Mouse (Mus musculus) neural tube, embryonic 14.5 days (tissue): Measurements from ENCODE around the gene Ndufaf3. TPM values are rescaled to one million over a fixed set of nuclear protein-coding genes. Genes with fewer than 3 reads are reported as not detected.

ENCODE experiments used
- ATAC-seq: fragments of 200-750 bp; cut with Nextera tagmentation; 2 replicates; pipeline ENCODE4 v1.8.0; 2017; ENCODE audit warnings: low read depth, mild to moderate bottlenecking, moderate TSS enrichment, moderate library complexity
- H3K27ac ChIP-seq: fragments of 300-500 bp; sonication (generic); 2 replicates; pipeline ENCODE4 v1.5.1; 2014; ENCODE audit warnings: low read depth, mild to moderate bottlenecking, control low read depth, low read length, moderate library complexity, mixed read lengths
- H3K27me3 ChIP-seq: fragments of 300-500 bp; sonication (generic); 2 replicates; pipeline ENCODE4 v1.6.1; 2014; ENCODE audit warnings: low read length; ENCODE audit not compliant: control insufficient read depth, insufficient read depth
- H3K36me3 ChIP-seq: fragments of 300-500 bp; sonication (generic); 2 replicates; pipeline ENCODE4 v1.6.1; 2014; ENCODE audit warnings: low read length, mixed read lengths; ENCODE audit not compliant: control insufficient read depth, insufficient read depth
- H3K4me1 ChIP-seq: fragments of 300-500 bp; sonication (generic); 2 replicates; pipeline ENCODE4 v1.6.1; 2014; ENCODE audit warnings: low read length; ENCODE audit not compliant: control insufficient read depth, insufficient read depth
- H3K4me2 ChIP-seq: fragments of 300-500 bp; sonication (generic); 2 replicates; pipeline ENCODE4 v1.6.1; 2014; ENCODE audit warnings: mild to moderate bottlenecking, low read depth, low read length, control low read depth
- H3K4me3 ChIP-seq: fragments of 300-500 bp; sonication (generic); 2 replicates; pipeline ENCODE4 v1.5.1; 2014; ENCODE audit warnings: low read depth, low read length, control low read depth, mixed read lengths
- H3K9ac ChIP-seq: fragments of 300-500 bp; sonication (generic); replicated peaks from 2 replicates; pipeline ENCODE4 v1.6.1; 2014; ENCODE audit warnings: low read depth, mild to moderate bottlenecking, control low read depth, low read length, mixed read lengths
- H3K9me3 ChIP-seq: fragments of 300-500 bp; sonication (generic); 2 replicates; pipeline ENCODE4 v1.6.1; 2016; ENCODE audit warnings: low read length; ENCODE audit not compliant: control insufficient read depth
- WGBS: fragments of 180-500 bp; shearing (Covaris S2); extraction: QIAGEN DNeasy Blood & Tissue Kit; methylation state at CpG from one replicate; pipeline ENCODE4 v1.1.7; 2014; 5-methylcytosine and 5-hydroxymethylcytosine counted together
- polyA plus RNA-seq: library from polyadenylated mRNA; unstranded; fragments of >200 nt; fragmentation: Nextera tagmentation; extraction: Ambion mirVana; gene quantifications from 2 replicates; pipeline ENCODE4 v1.2.1, GENCODE M21; 2014

The Ndufaf3 gene
- polyA plus RNA-seq, 1 experiment from 2014 or later = 96.8 TPM

DNA sequence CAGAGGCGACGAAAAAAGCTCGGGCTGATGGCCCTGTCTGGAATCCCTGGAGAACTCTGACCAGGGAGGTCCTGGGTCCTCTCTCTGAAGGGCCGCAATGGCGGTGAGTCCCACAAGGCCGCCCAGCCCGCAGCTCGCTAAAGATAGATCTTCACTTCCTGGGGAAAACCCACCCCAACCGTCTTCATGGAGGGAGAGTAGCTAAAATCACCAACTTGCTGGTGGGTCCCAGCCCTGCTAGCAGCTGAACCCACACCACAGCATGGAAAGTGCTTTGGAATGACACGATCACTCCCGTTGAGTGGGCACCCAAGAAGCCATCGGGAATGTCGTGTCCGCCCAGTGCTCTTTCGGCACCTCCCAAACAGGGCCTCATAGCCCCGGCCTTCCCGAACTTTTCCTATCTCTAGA is 1.3 kb upstream of the Ndufaf3 start:
- Histone ChIP-seq H3K4me3 (no peak overlapping the region; the same call in 1 of the 2 replicates), H3K27me3 (no peaks in the 10 kb centered on the region), H3K4me2 (peak overlapping the region; percentile 80), H3K27ac (no peak overlapping the region), H3K36me3 (peaks cover 41% of the 10 kb centered on the region), H3K9ac (no peak overlapping the region), H3K4me1 (peaks cover 26% of the 10 kb centered on the region), H3K9me3 (no peaks in the 10 kb centered on the region)
- ATAC-seq = no peak
- WGBS = 85% methylated on average over 17 of the region's 17 CpGs

DNA sequence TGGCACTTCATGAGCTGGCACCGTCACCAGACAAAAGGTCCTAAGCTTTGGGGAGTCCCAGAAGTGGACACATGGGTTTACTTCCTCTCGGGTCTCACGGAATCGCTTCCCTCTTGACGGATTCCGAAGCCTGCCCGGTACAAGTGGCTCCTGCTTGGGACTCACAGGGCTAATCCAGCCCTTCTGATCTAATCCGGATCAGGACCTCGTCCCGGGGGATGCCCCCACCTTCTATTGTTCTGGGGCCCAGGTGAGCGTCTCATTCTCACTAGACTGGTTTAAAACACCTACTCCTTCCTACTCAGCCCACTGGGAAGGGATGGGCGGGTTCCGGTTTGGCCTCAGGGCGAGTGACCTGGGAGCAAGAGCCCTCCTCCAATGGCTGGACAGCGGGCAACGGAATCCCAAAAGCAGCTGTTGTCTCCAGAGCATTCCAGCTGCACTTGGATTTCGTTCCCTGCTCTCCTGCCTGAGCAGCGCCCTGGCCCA is 741 bp upstream of the Ndufaf3 start:
- no peak for ATAC-seq
- WGBS = 14% methylated on average over 18 of the region's 18 CpGs
- H3K4me2 ChIP-seq = peak overlapping the region; percentile 80
- peaks cover 37% of the 10 kb centered on the region for H3K36me3 ChIP-seq
- H3K4me3 ChIP-seq = peak overlapping the region; percentile 73
- no peaks in the 10 kb centered on the region for H3K9me3 ChIP-seq
- peak overlapping the region; percentile 93 for H3K27ac ChIP-seq
- peaks cover 26% of the 10 kb centered on the region for H3K4me1 ChIP-seq
- peak overlapping the region; percentile 64 for H3K9ac ChIP-seq
- H3K27me3 ChIP-seq = no peaks in the 10 kb centered on the region

DNA sequence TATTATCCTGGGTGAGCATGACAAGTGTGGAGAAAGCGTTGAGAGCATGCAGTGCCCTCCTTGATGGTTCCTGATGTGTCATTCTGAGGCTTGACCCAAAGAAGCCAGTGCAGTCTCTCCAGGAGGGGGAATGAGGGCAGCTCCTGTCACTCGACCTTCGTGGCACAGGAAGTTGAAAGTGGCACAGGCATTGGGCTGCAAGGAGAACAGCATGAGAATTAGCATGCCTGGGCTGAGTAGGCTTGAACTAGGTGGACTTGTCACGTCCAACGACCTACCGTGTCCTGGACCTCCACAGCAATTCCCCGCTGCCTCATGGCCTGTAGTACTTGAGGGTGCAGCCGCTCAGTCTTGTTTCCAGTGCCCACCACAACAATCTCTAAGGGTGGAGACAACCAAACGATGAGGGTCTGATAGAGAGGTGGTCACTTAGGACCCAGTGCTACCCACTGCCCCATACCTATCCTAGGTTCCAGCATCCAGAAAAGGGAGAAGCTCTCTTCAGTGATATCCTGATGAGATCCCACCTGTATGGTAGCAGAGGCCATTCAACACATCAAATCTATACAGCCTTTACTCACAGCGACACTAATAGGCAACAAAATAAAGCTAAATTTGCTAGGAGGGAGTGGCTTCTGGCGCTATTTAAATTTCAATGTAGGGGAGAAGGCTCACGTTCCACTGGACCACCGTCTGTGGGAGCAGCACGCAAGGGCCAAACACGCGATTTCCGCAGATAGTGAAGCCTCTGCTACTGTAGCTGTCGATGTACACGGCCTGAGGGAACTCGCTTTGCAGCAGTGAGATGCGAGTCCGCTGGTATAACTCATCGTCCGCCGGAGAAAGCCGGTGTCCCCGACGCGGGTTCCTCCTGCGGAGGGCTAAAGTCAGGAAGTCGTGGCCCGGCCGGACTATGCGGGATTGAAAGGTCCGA is 1.1 kb downstream of the Ndufaf3 start:
- no peak for ATAC-seq
- peak overlapping the region; percentile 80 for H3K4me2 ChIP-seq

DNA sequence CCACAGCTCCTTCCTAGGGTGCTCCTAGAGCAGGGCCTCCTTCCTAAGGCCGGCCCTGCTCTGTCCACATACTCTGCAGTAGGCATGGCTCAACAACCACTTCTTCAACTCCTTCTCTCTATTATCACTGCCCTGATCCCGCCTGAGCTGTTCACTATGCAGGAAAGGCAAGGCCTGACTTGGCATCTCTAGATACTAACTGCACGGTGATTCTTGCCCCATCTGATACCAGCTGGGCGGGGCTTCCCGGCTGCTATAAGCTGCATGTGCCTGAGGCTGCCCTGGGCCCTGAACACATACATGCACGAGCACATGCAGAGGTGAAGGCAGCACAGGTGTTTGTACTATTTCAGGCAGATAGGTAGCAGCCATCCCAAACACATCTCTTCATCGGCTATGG is 3.1 kb downstream of the Ndufaf3 start:
- H3K4me2 ChIP-seq = no peak overlapping the region

More for the DNA sequence above, 1.1 kb downstream of the Ndufaf3 start:
- Histone ChIP-seq H3K27me3 (no peaks in the 10 kb centered on the region), H3K27ac (peak overlapping the region; percentile 93), H3K9ac (peak overlapping the region; percentile 65), H3K4me3 (peak overlapping the region; percentile 73), H3K9me3 (no peaks in the 10 kb centered on the region), H3K4me1 (peaks cover 26% of the 10 kb centered on the region), H3K36me3 (peaks cover 24% of the 10 kb centered on the region)
- 10% methylated on average over 35 of the region's 35 CpGs for WGBS

DNA sequence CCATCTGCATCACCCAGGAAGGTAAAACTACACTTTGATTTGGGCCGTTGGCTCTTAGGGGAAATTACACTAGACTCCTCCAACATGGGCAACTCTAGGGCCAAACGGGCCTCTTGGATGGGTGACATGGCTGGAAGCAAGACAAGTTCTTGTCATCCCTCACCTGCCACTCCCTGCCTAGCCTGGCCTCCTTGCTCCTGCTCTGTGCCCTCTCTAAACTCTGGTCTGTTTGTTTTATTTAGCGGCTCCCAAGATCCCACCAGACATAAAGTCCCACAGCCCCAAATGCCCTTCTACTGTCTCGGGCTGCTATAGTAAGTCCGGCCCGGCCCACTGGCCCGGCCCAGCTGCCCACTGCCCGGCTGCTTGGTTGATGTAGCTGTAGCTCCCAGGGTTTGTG is 3.6 kb downstream of the Ndufaf3 start:
- ATAC-seq = no peak
- no peak overlapping the region for H3K4me2 ChIP-seq
- peaks cover 29% of the 10 kb centered on the region for H3K36me3 ChIP-seq
- 95% methylated on average over 8 of the region's 8 CpGs for WGBS
- no peak overlapping the region for H3K27ac ChIP-seq
- H3K4me1 ChIP-seq = peaks cover 18% of the 10 kb centered on the region
- no peak overlapping the region for H3K9ac ChIP-seq
- no peaks in the 10 kb centered on the region for H3K9me3 ChIP-seq
- no peaks in the 10 kb centered on the region for H3K27me3 ChIP-seq
- H3K4me3 ChIP-seq = no peak overlapping the region

More for the DNA sequence above, 3.1 kb downstream of the Ndufaf3 start:
- no peaks in the 10 kb centered on the region for H3K9me3 ChIP-seq
- no peaks in the 10 kb centered on the region for H3K27me3 ChIP-seq
- no peak for ATAC-seq
- peaks cover 24% of the 10 kb centered on the region for H3K36me3 ChIP-seq
- no peak overlapping the region for H3K9ac ChIP-seq
- no peak overlapping the region for H3K27ac ChIP-seq
- 90% methylated on average over 7 of the region's 7 CpGs for WGBS
- H3K4me1 ChIP-seq = peaks cover 18% of the 10 kb centered on the region
- no peak overlapping the region for H3K4me3 ChIP-seq

DNA sequence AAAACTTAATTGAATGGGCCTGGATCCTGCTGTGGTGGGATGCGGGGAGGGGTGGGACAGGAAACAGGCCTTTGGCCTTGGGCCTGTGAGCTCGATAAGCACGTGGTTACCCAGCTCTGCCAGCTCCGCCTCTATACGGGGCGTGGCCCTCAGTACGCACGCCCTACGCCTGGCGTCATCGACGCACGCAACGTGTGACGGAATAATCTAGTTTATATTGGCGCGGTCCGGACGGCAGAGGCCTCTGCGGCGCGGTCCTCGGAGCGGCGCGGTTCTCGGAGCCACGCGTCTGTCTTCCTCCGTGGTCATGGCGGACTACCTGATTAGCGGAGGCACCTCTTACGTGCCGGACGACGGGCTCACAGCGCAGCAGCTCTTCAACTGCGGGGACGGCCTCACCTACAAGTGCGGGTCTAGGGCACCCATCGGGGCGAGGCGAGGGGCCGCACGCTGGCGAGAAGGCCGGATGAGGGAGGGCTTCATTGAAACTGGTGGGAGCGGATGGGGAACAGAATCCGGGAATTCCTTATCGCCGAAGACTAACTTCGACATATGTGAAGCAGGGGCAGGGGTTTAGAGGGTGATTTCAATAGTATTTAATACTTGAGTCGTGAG is 6.9 kb downstream of the Ndufaf3 start, which contains the start of gene Impdh2:
Impdh2 (plus strand) TSS at position 60 of the 615 bp plus-strand sequence.
- peak within 1 kb of the TSS; percentile 74 for H3K27ac ChIP-seq
- under 1% methylated on average over 51 of the region's 53 CpGs for WGBS
- peaks cover 46% of the 10 kb centered on the region for H3K36me3 ChIP-seq
- H3K9ac ChIP-seq = peak within 1 kb of the TSS; percentile 72
- H3K4me3 ChIP-seq = peak within 1 kb of the TSS; percentile 54
- ATAC-seq = peak; percentile 98
- no peaks in the 10 kb centered on the region for H3K9me3 ChIP-seq
- H3K27me3 ChIP-seq = no peaks in the 10 kb centered on the region
- peak within 1 kb of the TSS; percentile 92 for H3K4me2 ChIP-seq
- H3K4me1 ChIP-seq = no peaks in the 10 kb centered on the region; the same call in 1 of the 2 replicates

DNA sequence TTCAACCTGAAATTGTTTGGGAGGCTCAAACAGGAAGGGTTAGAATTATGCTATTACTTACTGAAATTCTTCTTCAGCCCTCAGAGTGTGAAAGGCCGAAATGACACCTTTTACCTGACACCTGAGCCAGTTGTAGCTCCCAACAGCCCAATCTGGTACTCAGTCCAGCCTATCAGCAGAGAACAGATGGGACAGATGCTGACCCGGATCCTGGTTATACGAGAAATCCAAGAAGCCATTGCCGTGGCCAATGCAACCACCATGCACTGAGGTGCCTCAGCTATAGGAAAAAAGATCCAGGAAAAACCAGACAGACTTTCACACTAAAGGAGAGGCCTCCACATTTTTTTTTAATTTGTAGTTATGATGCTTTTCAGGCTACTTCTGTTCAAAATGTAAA is 8.1 kb downstream of the Ndufaf3 start:
- H3K9ac ChIP-seq = no peak overlapping the region
- no peak overlapping the region for H3K4me2 ChIP-seq
- peaks cover 46% of the 10 kb centered on the region for H3K36me3 ChIP-seq
- no peaks in the 10 kb centered on the region; the same call in 1 of the 2 replicates for H3K4me1 ChIP-seq
- 86% methylated on average over 4 of the region's 4 CpGs for WGBS
- no peaks in the 10 kb centered on the region for H3K9me3 ChIP-seq
- H3K4me3 ChIP-seq = no peak overlapping the region
- no peak for ATAC-seq
- no peaks in the 10 kb centered on the region for H3K27me3 ChIP-seq
- no peak overlapping the region for H3K27ac ChIP-seq

DNA sequence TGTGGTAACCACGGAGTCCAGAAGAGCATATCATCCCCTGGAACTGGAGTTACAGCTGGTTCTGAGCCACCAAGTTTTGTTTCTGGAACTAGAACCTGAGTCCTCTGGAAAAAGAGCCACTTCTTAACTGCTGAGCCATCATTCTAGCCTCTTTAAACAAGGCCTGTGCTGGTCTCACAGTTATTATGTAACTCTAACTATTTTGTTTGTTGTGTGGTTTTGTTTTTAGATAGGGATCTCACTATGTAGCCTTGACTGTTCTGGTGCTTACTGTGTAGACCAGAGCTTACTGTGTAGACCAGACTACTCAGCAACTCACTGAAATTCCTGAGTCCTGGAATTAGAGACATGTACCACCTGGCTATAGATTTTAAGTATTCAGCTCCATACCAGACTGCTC is 20.4 kb downstream of the Ndufaf3 start:
- Histone ChIP-seq H3K27ac (no peak overlapping the region), H3K9ac (no peak overlapping the region), H3K27me3 (no peaks in the 10 kb centered on the region), H3K4me1 (no peaks in the 10 kb centered on the region), H3K4me2 (no peak overlapping the region), H3K36me3 (peaks cover 33% of the 10 kb centered on the region), H3K4me3 (no peak overlapping the region), H3K9me3 (no peaks in the 10 kb centered on the region)
- WGBS = 93% methylated on average over 1 of the region's 1 CpGs
- no peak for ATAC-seq

DNA sequence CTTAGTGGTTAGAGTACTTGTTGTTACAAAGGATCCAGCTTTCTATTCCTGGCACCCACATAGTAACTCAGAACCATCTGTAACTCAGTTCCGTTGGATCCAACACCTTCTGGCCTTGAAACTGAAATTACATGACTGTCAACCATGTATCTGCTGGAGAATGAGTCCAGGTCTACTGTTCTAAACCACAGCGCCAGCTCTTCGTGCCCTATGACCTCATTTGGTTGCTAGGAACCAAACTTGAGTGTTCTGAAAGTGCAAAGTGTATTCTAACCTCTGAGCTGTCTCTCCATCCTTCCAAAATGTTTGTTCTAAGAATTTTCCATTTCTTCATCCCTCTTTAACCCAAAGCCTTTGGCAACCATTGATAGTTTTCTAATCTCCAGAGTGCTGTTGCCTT is 21.2 kb downstream of the Ndufaf3 start:
- no peaks in the 10 kb centered on the region for H3K9me3 ChIP-seq
- no peak overlapping the region for H3K4me2 ChIP-seq
- no peaks in the 10 kb centered on the region for H3K27me3 ChIP-seq
- no peak overlapping the region for H3K27ac ChIP-seq
- 98% methylated on average over 3 of the region's 3 CpGs for WGBS
- ATAC-seq = no peak
- peaks cover 35% of the 10 kb centered on the region for H3K36me3 ChIP-seq
- H3K4me1 ChIP-seq = no peaks in the 10 kb centered on the region
- H3K9ac ChIP-seq = no peak overlapping the region
- H3K4me3 ChIP-seq = no peak overlapping the region
